Mouse (Mus musculus) cerebellum, postnatal 36 days (tissue): ENCODE data around the gene Tent5a.

Experiments used
- DNase-seq, 2 experiments: peaks; one replicate each; pipeline ENCODE4 v3.0.0; 2021 to 2022; ENCODE audit warnings: mixed read lengths in 2 of 2

Tent5a gene

DNA sequence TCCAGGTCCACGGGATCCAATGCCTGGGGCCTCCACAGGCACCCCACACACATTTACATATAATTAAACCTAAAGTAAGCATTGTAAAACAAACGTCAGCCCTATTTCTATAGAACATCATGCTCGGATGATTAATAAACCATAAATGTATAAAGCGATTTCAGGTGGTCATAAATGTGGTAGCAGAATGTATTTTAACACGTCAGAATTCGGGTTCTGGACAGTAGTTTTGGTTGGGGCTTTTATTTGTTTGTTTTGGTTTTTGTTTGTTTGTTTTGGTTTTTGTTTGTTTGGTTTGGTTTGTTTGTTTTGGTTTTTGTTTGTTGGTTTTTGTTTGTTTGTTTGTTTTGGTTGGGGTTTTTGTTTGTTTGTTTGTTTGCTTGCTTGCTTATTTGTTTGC lies 14.7 kb downstream of the Tent5a start, which contains the start of gene Gm11114:
TSS of gene Gm11114 (plus strand) at position 301 of the 400 bp plus-strand sequence.
- no peak for DNase-seq

DNA sequence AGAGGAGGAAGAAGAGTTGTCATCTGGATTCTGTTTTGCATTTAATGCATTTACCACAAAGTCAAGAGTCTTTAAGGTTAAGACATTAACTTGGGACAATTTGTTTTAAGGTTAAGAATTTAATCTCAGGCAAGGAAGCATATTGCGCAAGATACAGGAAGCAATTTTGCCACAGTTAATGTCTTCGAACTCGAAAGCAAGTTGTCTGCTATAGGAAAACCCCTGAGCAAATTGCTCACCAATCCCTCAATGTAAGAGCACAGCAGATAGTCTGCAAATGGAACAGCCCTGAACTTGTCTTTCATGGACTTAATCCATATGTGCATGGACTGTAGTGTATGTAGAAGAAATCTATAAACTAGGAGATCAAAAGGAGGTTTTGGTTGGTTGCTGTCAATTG lies 23.8 kb downstream of the Tent5a start:
- no peak for DNase-seq

DNA sequence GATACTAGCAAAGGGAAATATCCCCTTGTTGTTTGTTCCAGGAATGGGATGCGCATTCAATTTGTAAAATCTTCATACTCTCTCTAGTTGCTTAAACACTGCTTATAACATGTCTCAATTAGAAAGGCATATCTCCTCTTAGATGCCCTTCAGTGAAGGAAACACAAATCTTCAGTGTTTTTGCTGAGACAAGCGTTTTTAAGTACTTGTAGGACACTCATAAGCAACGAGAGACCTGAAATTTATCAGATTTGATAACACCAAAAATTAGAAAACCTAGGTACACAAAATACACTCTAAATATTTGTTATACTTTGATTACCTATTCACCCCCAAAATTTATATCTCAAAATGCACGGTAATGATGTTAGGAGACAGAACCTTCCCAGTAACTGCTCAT lies 24.3 kb downstream of the Tent5a start:
- DNase-seq, result no peak

DNA sequence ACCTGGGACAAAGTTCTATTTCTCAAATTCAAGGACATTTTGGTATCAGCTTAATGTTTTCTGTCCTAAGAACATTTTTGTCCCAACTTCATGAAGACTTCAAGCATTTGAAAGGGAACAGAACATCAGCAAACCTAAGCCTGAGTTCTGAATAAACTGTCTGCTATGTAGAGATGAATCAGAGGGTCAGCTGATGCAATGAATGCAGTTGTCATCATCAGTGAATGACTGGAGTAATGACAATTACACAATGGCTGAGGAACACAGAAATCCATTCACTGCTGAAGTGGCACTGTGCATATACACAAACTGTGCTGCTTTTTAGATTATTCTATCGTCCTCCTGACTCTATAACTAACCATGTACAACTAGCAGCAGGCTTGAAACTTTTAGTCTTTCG lies 53.0 kb downstream of the Tent5a start:
- no peak for DNase-seq
